Mouse (Mus musculus): ENCODE results near the gene Gm30191.
"Not testable (repeated sequence)": the region's sequence is repeated elsewhere in the genome, so short reads cannot be mapped to it uniquely, and the experiment has no call there.

Gene Gm30191

DNA sequence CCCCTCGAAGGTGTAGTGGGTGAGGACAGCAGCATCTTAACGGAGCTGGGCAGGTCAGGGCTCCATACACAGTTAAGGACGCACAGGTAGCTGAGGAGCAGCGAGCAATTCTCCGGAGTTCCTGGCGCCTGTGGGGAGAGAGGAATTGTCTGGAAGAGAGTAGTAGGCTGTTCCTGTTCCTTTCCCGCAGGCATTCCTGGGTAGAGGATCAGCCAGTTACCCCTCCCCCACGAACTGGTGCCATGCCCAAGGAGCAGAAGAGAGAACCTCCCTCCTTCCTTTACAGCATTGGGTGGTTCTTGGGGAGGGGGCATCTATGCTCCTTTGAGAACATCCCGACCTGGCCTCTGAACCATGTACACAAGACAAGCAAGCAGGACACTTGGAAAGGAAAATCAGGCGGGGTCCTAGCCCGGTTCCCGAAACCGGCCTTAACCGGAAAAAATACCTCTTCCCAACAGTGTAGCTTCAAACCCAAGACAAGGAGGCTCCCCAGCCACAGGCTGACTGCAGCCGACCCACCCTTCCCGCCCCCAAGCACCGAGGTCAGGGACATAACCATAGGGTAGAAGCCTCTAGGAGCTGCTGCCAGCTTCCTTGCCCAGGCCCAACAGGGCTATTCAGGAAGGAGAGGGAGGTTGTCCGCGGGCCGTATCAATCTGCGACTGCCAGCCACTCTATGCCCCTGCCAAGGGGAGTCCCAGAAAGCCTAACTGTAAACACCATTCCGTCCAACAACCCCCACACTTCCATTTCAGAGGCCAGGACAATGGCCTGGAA is 5.6 kb downstream of the Gm30191 start:
- DNase-seq, result no peak

DNA sequence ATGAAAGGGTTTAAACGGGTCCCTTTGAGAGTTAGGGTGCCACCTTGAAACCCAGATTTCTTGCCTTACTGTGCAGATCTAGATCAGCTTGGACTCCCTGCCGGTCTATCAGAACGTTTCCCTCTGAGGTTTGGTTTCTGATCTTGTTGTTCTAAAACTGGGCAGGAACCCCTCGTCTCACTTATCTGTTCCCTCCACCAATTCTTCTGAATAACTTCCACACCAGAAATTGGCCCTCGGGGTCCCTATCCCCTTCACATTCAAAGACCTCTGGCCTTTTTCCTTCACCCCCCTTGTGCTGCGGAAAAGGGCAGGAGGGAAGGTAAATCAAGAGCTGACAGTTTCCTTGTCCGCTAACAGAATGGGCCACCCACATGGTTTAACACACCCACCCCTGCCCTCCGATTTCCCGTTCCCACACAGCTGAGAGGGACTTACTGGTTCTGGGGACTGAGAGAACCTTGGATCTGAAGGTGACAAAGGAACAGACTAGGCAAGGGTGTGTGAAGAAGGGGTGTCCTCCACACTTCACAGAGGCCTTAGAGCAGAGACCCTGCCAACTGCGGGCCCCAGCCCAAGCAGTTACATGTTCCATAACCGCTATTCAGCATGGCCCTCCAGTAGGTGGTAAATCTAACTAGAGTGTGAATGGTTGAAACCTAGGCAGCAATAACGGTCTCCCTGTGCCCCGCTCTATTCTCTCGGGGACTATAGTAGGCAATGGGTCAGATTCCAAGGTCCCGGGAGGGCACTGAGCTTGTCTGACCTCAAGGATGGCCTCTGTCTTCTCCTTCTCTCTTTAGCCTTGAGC is 6.4 kb downstream of the Gm30191 start:
- no peak for DNase-seq

DNA sequence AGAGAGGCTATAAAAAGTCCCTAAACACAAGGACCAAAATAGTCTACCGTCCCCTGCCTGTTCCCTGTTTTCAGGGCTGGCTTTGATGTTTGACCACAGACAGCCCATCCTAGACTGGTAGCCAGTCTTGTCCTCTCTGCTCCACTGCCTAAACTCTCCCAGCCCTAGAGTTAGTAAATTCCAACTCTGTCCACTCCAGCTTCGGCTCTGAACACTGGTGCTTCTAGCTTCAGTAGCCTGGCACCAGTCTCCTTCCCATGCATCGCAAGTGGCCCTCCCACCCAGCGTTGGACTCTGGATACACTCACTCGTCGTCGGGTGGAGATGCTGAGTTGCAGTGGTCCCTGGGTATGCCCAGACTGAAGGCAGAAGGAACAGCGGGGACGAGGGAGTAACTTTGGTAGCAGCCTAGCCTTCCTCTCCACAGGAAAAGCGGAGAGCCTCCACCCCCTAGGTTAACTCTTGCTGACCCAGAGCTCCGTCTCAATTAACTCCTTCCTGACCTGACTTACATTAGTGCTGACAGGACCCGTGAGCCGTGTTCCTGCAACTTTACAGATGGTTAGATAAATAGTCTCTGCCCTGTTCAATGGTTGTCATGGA is 7.1 kb downstream of the Gm30191 start, which contains the start of gene Grrp1:
Gene Grrp1, minus strand, starts transcription at position 385 of the 603 bp plus-strand sequence.
- DNase-seq, result no peak

DNA sequence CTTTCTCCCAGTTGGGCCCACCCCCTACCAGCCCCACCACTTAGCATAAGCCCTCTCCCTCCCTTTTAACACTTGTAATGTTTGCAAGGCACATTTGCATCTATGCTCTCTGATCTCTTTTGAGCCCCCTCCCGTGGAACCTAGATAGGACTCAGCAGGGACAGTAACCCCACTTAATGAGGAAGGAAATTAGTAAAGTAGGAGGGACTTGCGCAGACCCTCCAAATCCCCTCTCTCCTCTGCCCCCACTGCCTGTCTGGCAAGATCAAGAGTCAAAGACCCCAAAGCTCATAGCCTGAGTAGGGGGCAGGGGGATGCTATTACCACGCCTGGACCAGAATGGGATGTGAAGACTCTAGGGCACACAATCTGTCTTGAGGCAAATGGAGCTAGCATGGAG is 8.1 kb downstream of the Gm30191 start:
- DNase-seq, result no peak

DNA sequence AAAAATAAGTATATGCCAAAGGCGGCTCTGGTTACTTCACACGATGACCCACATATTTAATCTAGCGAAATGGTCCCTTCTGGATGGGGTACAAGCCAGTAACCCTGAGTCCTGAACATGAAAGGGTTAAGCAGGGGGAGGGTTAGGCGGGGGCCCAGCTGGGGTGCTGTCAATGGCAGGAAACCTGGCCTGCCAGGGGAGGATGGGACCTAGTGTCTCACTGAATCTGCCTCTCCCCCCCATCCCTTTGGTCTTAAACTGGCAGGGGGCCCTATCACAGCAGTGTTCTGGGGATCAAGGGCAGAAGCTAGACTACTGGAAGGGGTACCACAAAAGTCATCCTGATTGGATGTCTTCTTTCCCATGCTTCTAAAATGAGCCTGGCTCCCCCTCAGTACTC is 9.1 kb downstream of the Gm30191 start:
- DNase-seq, result no peak

DNA sequence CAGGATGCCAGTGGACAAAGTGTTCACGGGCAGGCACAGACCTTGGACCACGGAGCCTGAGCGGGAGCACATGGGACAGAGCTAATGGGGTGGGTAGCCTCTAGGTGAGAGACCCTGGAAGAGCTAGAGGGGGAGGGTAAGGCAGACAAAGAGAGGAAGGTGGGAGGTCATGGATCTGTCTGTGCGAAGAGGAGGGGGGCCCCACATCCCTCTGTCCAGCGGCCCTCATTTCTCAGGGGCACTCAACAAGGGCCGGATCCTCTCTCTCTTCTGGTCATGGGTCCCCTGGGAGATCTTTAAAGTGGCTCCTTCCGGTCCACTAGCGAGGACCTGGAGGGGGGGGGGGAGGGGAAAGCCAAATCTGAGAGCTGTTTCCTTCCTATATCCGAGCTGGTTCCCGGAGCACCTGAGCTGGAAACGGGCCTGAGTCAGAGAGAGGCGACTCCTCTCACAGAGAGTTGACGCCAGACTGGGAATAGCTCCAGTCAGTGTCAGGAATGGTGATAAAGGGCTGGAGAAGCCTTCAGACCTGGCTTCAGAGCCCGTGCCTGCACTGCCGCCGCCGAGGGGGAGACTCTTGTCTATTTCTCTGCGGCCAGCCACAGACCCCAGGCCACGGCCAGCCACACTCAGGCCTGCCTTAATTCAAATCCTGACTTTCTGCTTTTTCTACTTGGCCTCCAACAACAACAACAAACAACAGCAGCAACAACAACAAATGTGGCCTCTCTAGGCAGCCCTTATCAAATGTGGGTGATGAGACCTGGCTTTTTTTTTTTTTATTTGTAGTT is 9.9 kb downstream of the Gm30191 start:
- no peak for DNase-seq

DNA sequence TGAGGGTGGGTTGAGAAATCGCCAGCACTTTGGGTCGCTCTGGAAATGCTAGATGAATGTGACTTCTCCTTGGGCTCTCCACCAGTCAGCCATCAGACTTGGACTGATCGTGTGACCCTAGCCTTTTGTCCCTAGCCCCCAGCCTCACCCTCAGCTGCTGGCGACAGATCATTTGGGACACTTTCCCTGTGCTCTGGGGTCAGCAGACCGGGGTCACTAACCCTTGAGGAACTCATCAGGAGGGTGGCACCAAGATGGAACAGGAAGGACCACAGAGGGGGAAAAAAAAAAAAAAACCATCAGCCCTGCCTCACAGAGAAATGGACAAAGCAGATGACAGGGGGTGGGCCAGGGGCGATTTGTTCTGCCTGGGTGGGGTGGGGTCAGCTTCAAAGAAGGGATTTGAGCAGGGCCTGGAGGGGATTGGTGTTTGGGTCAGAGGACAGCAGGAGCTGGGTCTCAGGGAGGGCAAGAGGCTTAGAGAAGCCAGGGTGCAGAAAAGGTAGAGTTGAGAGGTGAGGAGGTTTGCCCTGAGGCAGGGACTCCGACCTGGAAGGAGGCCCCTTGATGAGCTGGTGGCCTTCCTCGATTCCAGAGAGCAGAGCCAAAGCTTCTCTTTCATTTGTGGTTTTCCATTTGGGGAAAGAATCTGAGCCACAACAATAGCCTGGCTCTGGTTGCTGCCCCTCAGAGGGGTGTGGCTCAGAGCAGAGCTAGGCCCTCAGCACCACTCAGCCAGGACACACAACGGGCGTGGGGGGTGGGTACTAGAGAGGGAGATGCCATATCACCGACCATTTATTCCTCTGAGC is 10.7 kb downstream of the Gm30191 start:
- no peak for DNase-seq

DNA sequence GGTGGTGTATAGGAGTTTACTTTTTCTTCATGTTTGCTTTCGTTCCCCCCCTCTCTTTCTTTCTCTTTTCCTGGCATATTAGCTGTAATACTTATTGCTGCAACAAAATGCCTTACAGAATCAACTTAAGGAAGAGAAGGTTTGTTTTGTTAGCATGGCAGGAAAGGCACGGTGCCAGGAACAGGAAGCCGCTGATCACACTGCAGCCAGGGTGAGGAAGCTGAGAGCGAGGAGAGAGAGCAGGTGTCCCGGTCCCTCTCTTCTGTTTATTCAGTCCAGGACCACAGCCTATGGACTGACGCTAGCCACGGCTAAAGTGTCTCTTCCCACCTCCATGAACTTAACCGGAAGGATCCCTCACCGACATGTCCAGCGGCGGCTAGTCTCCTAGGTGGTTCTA is 11.6 kb downstream of the Gm30191 start:
- no peak for DNase-seq

DNA sequence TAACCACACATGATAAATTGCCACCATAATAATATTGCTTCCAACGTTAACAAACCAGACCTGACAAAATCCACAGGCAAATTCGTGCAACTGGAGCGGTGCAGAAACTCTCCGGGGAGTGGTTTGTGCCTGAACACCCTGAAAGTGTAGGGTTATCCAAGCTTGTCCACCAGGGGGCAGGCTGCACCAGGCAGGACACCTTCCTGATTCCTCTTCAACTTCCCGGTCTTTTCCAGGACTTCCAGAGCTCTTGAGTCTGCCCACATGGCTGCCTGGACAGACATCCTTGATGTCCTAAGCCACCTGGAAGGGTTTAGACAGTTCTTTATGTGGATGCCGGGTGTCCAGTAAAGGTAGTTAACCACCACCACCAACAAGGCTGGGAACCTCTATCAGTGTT is 16.5 kb downstream of the Gm30191 start:
- DNase-seq, result no peak

DNA sequence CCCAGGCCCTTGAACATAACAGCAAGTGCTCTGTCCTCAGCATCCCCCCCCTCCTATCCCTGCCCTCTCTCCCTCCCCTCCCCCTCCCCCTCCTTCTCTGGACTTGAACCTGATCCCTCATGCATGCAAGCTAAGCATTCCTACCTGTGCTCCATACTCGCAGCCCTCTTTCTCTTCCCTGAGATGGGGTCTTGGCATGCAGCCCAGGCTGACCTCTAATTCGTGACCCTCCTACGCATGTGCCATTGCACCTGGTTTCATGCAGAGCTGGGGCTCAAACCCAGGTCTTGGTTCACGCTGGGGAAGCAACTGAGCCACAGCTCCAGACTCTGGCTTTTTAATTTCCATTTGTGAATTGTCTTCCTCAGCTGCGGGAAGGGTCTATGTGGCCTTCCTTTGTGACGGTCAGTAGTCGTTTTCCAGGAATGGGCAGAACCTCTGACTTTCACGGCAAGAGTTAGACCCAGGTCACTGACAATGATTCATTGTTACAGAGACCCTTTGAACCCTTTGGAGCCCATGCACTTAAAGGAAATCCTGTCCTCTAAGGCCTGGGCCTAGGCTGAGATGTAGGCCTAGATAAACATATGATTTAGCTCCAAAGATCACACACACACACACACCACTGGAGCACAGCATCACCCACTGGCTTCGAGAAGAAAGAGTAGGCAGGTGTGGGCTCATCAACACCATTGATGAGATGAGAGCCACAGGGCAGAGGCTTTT is 19.3 kb downstream of the Gm30191 start:
- no peak for DNase-seq

DNA sequence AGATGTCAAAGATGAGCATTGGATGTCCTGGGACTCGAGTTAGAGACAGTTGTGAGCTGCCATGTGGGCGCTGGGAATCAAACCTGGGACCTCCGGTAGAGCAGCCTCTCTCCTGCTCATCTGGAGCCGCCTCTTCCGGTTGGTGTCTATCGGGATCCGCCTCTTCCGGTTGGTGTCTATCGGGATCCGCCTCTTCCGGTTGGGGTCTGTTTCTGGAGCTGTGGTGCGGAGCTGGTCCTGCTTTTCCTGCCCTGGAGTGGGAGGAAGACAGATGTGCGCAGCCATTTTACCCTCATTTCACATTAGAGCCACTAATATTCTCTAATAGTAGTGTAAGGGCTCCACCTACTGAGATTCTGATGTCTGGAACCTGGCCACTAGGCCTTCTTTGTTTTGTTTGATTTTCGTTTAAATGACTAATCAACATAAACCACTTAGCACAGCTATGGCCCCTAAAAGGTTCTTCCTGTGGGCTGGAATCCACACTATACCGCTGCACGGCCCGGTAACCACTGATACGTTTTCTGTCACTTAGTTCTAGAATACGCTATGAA is 21.4 kb downstream of the Gm30191 start:
- no peak for DNase-seq

DNA sequence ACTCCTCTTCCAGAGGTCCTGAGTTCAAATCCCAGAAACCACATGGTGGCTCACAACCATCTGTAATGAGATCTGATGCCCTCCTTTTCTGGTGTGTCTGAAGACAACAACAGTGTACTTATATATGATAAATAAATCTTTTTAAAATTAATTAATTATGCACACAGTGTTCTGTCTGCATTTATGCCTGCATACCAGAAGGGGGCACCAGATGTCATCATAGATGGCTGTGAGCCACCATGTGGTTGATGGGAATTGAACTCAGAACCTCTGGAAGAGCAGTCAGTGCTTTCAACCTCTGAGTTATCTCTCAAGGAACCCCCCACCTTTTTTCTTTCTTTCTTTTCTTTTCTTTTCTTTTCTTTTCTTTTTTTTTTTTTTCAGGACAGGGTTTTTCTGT is 22.9 kb downstream of the Gm30191 start:
- DNase-seq, result not testable (repeated sequence)

DNA sequence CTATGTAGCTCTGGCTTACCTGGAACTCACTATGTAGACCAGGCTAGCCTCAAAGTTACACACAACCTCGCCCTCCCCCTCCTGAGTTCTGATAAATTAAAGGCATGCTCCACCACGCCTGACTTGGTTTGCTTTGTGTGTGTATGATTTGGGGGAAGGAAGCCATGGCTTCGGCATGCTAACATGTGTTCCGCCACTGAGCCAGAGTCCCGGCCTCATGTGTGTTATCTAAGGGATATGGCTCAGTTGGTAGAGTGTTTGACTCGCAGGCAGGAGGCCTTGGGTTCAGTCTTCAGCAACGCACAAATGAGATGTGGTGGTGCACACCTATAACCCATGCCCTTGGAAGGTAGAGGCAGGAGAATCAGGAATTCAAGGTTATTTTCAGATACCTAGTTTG is 25.2 kb downstream of the Gm30191 start:
- no peak for DNase-seq

DNA sequence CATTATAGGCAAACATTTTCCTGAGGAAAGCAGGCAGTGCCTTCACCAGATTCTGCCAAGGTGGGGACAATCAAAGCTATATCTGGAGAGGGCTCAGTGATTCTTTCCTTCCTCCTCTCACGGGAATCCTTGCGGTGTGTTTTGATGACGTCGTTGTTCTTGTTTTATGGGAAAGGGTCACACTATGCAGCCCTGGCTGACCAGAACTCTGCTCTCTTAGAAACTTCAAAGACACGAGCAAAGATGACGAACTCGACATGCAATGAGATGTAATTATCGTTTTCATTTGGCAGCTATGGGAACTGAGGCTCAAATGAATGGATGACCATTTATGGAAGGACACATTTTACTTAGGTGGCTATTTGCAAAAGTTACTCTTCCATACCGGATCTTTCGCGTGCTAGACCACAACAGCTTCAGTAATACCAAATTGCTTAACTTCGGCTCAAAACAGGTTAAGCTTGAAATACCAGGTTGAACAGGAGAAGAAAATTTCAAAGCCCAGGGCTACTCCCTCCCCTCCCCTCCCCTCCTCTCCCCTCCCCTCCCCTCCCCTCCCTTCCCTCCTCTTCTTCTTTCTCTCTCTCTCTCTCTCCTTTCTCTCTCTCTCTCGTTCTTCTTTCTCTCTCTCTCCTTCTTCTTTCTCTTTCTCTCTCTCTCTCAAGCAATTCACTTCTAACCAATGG is 26.1 kb downstream of the Gm30191 start:
- DNase-seq, result no peak

DNA sequence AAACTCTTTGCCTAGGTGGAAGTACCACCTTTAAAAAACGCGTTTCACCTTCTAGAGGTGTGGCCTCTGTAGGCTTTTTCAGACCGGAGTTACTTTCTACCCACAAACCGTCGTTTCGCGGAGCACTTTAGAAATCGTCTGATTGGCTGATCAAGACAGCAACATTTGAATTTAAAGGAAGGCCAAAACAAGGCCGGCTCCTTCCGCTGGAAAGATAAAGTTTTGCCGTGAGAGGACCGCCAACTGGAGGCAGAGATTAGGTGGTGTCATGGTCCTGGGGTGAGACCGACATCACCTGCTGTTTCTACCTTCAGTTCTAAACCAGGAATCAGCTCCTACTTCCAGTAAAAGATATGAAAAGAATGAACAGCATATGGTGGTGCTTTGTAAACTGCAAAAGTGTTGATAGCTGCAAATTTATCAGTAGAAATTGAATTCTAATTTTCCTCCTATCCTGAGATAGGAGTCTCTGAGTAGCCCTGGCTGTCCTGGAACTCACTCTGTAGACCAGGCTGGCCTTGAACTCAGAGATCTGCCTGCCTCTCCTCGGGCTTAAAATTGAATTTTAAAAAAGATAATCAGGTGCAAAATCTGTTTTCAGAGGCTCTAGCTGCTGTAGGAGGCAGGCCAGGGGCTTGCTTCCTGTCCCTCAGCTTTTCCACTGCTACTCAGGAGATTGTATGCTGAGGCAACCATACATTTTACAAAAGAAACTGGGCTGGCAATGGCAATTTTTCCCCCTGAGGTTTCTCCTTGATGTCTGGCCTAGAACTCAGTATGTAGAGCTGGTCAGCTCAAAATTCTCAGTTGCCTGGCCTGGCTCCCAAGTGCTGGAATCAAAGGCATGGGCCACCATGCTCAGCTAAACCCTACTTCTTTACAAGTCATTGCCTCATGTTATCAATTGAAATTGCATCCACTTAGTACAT is 26.9 kb downstream of the Gm30191 start:
- DNase-seq, result no peak

DNA sequence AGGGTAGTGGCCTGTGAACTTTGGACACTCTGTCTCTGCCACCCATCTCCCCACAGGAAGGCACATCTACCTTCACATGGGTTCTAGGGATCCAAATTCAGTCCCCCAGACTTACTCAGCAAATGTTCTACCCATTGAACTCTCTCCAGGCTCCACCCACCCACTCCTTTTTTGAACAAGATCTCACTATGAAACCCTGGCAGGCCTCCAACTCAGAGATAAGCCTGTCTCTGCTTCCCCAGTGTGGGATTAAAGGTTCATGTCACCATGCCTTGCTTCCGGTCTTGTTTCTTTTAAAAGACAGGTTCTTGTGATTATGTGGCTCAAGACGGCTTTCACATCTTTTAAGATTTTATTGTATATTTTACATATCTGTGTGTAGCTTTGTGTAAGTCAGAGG is 38.2 kb downstream of the Gm30191 start:
- DNase-seq, result no peak

DNA sequence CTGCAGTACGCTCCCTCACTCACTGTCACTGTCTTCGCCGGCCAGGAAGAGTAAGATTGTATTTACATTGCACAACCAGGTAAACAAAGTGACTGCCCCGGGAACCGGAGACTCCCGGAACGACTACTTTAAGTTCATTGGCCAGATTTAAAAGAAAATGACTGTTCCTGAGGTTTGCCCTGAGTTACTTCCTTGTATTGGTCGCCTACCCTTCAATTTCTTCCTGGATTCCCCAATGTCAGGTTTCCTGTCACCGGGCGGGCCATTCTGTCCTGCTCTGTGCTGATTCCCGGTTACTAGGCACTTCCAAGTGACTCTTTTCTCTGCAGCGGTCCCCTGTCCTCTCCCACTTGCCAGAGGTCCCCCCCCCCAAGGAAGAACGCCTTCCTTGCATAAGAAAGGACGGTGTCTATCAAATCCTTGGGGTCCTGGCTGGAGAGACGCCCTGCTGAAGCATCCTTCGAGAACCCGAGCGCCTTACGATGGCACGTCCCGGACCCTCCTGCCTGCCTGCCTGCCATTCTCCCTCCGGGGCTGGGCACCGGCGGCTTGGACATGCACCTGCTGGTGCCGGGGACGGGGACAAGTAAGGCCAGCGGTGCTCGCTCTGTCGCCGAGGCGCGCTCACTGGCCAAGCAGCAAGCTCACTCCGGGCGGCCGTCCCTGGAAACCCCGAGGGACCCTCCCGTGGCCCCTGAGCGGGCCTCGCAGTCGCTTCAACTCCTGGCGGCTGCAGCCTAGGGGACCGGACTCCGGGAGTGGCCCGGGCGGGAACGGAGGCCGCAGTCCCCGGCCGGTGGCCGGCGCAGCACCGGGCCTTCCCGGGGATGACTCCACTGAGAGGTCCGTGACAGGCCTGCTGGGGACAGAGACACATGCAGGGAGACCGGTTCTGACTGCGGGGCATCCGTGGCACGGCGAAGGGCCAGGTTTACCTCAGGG is 39.8 kb downstream of the Gm30191 start:
- DNase-seq, result no peak

DNA sequence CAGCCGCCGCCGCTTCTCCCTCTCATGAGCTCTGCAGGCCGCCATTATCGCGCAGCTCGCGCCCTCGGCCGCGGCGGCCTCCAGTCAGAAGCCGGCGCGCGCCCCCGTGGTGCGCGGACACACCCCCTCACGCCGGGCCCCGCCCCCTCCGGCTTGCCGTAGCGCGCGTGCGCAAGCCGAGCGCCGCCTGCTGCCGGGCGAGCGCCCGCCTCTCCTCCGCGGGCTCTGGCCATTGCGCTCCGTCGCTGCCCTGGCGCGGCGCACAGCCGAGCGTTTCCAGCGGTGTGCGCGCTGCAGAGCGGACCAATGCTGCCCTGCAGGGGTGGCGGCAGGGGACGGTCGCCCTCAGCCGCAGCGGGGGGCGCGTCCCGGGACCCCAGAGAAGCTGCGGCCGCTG is 40.4 kb downstream of the Gm30191 start:
- peak; percentile 94 for DNase-seq
